Mouse (Mus musculus): Measurements from ENCODE around the gene Lcn5.

The Lcn5 gene

DNA sequence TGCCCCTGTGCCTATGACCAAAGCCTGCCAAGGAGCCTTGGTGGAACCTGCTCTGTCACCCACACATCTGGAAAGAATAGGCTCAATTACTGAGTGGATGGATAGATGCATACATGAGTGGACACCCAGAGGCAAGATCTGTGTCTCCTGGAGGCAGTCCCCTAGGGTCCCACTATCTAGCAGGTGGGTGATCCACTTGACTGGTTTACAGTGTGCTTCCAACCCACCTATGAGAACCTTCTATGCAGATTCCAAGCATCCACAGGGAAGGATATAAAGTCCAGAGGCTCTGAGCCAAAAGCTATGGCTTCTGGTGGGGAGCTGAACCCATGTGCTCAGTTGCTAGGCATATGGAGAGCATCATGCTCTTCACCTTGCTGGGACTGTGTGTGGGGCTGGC lies at the start of gene Lcn5:
Lcn5 (plus strand) TSS at position 301 of the 400 bp plus-strand sequence.
- no peak for DNase-seq

DNA sequence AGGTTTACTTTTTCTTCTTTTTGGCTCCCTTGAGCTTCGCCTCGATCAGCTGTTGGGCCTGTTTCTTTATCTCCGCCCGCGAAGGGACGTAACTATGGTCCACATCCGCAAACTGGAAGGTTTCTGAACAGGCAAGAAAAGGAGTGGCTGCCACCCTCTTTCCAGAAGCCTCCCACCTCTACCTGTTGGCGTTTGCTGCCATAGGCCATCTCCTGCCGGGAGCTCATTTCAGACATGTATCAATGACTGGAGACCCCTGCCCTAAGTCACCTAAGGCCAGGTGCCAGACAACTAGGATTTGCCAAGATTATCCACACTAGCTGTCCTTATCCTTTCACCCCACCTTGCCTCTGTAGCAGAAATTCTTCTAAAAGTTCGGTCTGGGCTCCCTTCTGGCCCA lies 49.1 kb upstream of the Lcn5 start:
- DNase-seq = no peak

DNA sequence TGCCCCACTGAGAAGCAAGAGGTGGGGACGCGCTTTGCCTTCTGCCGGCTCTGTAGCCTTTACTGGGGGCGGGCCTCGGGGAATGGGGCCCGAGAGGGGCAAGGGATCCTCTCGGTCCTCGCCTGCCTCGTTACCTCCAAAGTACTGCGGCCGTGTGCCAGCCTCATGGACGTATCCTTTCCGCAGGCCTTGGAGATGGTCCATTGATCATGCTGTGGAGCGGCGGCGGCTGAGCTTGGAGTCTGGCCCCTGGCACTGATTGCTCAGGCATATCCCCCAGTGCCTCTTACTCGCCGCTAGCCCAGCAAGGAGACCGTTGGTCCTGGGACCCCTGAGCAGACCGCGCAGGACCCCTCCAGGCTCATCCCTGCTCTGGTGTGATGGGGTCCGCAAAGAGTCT lies 41.4 kb upstream of the Lcn5 start:
- DNase-seq = no peak

DNA sequence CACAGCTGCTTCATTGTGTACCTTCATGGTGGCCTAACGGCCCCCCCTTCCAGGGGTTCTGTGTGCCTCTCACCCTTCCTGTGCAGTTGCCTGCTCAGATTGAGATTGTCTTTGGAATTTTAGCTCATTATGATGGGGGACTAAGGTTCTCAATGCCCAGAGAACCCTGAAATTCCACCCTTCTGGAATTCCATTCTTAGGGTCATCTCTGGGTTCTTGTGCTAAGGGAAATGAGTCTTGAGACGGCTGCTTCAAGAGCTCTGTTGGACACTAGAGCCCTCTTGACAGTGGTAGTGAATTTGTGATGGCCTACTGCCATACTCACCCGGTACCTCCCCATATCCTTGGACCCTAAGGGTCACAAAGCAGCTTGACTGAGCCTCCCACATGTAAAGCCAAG lies 40.2 kb upstream of the Lcn5 start, which contains the start of gene Ccdc183:
Ccdc183 (minus strand) TSS at position 101 of the 400 bp plus-strand sequence.
- DNase-seq = no peak

DNA sequence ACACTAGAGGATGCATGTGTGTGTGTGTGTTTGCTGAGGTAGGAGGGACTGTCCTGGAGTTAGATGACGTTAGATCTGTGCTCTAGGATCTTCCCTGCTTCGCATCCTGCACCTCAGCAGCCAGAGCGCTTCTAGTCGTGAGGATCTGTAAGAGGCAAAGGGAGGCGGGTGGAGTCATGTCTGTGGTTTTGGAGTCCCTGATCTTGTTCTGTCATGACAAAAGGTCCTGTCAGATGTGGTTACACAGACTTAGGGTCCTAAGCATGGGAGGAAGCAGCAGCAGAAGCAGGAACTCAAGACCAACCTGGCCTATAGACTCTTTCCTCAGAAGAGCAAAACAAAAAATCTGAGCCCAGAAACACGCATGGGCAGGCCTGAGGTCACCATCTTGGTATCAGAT lies 37.4 kb upstream of the Lcn5 start:
- no peak for DNase-seq

DNA sequence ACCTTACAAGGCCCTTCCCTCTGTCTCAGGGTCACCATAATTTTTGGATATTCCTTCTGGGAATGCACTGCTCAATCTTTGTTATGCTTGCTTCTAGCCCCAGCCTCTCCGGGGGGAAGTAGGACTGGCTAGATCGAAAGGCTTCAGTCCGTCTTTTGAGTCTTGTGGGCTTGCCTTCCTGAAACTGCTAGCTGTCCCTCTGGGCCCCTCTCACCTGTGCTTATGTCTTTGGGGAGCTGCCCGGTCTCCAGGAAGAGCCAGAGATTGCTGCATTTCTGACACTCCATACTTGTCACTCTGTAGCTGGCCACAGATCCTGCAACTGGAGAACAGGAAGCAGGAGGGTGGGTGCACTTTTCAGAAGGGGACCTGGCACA lies 36.9 kb upstream of the Lcn5 start:
- DNase-seq = no peak

DNA sequence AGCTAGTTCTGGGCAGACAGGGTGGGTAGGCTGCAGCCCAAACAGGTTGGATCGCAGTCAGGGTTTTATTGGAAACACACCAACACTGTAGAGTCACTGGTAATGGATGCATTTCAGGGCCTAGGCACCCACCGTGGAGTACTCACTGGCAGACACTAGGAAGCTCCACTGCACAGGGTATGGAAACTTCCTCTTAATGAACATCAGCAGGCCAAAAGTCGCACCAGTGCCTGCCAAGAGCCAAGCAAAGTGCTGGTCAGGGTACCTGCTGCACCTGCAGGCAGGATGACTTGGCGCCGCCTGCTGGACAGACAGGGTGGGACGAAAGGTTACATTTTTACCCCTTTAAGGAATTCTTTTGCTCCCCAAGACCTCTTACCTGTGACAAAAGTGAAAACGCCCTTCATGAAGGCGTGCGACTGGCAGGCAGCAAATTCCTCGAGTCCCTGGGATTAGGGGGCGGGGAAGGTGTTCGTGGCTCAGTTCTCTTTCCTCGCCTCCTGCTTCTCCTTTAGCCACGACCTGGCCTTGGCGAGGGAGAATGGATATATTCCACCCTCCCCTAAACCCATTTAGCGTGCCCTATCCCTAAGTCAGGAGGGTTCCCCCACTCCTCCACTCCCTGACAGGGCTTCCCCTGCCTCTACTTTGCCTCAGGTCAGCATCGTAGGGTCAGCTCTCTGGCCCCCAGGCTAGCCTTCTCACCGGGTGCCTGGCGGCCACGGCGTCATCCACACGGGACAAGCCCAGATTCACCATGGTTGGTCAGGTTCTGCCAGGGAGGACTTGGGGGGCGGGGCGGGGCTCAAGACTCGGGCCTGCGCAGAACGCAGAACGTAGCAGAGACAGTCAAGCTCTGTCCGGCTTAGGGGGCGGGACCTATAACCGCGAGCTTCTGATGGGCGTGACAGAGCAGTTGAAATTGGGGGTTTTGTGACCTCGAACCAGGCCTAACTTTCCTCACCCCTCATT lies 36.2 kb upstream of the Lcn5 start, which contains the start of gene Tmem141:
Tmem141 (minus strand) TSS at position 777 of the 972 bp plus-strand sequence.
- DNase-seq = peak; percentile 90

DNA sequence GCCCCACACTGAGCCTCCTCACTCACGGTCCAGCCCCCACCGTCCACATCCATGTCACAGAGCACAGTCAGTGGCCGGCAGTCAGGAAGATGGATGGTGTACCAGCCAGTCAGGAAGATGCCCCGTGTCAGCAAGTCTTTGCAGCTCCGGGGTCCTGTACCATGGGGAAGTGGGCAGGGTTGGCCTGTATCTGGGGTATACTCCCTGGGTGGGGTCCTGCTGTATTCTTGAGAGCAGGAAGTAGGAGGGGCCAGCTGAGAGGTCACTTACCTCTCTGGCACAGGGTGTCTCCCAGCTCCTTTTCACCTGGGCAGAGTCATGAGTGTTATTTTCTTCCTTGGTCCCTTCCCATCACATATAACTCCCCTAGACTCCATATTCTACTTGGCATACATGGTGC lies 31.8 kb upstream of the Lcn5 start:
- DNase-seq = no peak

DNA sequence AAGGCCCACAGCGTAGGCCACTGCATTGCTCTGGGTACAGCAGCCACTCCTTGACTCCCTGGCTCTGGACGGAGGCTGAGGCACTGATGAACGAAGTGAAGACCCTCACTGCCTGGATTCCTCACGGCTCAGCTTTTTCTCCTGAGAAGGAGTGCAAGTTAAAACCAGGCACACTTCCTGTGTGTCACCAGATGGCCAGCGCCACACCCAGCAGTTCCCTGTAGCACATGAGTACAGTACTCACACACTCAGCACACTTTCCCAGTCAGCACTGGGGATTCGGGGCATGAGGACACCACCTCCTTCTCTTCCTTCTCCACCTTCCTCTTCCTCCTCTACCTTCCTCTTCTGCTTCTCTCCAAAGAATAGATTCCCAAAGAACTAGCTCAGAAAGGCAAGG lies 29.9 kb upstream of the Lcn5 start, which contains the start of gene Fcna:
Fcna (minus strand) TSS at position 220 of the 400 bp plus-strand sequence.
- no peak for DNase-seq

DNA sequence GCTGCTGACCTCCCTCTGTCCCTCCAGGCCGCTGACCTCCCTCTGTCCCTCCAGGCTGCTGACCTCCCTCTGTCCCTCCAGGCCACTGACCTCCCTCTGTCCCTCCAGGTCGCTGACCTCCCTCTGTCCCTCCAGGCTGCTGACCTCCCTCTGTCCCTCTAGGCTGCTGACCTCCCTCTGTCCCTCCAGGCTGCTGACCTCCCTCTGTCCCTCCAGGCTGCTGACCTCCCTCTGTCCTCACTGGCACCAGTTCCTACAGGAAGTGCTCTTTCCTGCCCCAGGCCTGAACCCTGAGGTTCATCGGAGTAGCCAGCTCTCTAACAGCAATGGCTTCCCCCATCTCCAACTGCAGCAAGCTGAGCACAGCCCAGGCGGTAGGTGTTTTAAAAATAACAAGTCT lies 29.0 kb upstream of the Lcn5 start:
- no peak for DNase-seq

DNA sequence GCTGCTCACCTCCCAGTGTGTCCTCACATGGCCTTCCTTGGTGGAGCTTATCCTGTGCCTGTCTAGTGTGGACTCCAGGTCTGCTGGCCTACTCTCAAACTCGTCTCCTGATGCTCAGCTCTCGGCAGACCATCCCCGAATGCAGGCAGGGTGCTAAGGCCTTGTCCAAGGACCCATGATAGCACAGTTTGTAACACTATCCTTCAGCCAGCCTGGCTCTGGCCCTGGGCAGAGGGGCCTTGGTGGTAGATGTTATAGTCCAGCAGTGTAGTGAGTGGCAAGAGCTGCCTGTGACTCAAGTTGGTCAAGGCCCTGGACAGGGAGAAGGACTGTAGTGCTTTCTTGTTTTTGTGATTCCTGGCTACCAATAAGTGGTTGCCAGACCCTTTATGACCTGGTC lies 24.1 kb upstream of the Lcn5 start:
- DNase-seq = no peak

DNA sequence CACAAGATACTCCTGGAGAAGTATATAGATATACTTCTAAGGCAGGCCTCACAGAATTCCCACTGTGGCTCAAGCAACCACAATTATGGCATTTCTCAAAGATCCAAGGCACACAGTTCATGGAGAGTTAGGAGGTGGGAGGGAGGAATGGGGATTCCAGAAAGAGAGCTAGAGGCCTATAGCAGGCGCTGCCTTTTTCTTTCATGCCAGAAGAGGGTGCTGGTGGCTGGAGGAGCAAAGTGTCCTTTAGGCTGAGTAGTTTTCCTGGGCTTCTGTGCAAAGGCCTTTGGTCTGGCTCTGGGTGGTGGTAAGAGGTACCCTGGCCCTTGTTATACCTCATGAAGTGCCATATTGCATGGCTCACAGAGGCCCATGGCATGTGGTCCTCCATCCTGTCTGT lies 23.7 kb upstream of the Lcn5 start:
- DNase-seq = no peak

DNA sequence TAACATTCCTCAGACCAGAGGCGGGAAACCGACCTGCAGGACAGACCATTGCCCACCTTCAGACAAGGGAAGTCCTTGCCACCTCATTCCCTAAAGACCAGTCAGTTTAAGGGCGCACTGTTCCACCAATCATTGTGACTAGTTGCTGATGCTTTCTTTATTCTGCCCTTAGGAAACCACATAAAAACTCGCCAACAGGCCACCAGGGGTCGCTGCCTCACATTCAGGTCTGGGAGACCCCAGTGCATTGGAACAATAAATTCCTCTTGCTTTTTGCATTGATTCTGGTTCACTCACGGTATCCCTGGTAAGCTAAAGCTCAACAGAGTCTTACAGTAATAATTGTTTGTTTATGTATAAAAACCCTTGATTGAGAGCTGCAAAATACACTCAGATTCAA lies 17.9 kb upstream of the Lcn5 start:
- DNase-seq = no peak

DNA sequence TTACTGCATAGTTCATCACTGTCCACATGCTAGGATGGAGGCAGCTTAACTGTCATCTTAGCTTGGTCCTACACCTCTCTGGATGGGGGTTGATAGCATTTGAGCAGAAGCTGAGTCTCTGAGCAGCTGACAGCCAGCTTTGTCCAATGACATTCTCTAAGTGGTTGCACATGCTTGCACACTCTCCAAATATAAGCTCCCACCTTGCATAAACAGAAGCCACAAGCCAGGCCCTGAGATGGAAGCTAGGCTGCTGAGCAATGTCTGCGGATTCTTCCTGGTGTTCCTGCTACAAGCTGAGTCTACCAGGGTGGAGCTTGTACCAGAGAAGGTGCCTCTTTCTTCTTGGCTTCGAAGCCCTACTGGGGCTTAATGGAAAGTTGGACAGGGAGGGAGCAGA lies 4.8 kb upstream of the Lcn5 start, which contains the start of gene Lcn8:
Lcn8 (plus strand) TSS at position 219 of the 400 bp plus-strand sequence.
- DNase-seq = no peak

DNA sequence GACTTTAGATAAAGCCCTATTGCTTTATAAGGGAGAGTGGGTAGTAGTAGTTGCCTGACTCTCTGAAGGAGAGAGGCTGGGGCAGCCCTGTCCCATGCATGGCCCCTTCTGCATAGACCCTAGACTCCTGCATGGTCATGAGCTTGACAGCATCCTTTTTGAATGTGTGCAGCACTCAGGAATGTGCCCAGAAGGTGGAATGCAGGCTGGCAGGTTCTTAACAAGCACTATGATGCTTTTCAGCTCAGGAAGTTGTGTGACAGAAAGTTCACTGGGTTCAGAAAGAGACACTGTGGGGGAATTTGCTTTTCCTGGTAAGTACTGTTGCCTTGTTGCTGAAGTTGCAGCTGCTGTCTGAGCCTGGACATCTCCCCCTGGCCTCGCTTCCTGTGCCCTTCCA lies 3.2 kb upstream of the Lcn5 start:
- no peak for DNase-seq

DNA sequence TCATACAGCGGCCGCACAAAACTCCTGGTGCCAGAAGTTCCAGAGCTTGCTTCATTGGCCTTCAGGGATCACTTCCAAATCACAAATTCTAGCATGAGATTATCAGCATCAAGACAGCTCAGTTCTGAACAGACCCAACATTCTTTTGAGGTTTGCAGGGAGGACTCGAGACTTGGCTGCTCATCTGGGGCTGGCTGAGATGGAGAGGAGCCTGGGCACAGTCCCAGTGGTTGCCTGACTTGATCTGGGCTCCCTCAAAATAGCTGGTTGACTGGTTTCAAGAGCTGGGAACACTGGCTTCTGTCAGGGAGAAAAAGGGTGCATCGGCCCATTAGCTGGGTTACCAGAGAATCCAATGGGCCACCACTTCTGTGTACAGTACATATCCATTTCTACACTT lies 1.1 kb upstream of the Lcn5 start:
- peak; percentile 16 for DNase-seq

DNA sequence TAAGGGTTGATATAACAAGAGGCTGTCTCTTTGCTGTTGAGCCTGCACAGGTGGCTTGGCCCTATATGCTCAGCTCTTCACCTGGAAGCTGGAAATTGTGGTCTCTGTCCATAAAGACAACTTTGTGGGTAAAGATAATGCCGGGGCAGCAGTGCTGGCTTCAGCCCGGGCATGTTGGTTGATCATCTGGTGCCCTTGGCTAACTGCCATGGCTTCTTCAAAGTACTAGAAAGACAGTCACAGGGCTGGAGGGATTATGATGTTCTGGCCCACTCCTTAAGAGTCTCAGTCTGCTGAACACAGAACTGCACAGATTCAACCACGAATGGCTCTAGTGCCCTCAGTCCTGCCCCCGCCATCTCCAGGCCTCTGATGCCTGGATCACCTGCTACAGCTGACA lies 506 bp upstream of the Lcn5 start:
- no peak for DNase-seq

DNA sequence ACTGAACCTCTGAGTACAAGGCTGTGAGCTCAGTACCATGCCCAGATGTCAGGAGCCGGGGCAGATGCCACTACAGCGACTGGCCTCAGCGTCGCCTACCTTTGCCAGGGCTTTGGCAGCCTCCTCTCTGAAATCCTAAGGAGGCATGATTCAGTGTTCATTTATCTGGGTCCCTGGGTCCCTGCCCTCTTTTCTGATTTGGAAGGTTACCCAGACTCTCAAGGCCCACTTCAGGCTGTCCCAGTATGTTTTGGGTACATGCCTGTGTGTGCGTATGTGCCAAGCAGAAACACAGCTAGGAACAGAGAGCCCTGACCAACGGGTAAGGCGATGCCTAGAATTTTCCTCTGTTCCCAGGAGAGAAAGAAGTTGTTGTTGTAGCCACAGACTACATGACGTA lies 2.5 kb downstream of the Lcn5 start:
- no peak for DNase-seq

DNA sequence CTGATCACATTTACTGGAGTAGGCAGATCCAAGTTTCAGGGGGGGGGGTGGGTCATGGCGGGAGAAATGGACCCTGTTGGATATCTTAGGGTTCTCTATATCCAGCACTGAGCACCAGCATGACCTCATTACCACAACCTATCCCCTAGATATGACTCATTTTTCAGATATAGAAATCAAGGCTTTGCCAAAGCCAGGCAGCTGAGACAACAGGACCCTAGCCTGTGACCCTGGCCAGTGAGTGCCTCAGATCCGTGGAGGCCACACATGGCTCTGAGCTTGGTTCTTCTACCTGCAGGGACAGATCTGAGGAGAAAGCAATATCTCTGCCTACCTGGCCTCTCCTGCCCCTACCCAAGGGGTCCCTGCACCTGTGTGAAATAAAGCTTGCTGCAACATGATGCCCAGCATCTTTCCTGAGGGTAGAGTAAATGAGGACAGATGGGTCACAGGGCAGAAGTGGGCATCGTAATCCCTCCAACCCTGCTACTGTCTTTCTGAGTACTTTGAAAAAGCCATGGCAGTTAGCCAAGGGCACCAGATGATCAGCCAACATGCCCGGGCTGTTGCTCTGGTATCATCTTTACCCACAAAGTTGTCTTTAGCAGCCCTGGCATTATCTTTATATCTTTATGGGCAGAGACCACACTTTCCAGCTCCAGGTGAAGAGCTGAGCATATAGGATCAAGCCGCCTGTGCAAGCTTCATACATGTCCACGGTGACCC lies 3.7 kb downstream of the Lcn5 start:
- DNase-seq = no peak

DNA sequence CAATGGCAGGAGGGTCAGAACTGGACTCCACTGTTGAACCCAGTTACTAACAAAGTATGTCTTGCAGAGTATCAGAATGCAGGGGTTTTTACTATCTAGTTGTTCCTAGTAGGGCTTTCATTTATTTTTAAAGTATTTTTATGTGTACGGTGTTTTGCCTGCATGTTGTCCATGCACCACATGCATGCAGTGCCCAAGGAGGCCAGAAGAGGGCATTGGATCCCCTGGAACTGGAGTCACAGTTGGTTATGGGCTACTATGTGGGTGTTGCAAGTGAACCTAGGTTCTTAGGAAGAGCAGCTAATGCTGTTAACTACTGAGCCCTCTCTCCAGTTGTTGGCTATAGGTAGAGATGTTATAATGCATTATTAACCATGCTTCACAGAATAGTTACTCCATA lies 5.8 kb downstream of the Lcn5 start:
- peak; percentile 29 for DNase-seq

DNA sequence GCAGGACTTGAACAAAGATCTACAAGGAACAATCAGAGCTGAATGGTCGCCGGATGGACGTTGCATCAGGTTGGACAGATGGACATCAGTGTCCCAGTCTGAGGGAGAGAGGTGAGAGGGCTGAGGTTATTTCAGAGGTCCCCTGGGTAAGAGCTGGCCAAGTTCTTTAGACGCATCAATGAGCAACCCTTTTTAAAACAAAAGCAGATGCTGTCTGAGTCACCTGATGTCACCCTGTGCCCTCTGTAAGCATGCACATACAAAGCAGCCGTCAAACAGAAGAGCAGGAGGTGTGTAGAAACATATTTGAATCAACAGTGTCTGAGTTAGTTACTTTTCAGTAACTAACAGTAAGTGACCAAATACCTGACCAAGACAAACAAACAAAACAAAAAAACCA lies 6.4 kb downstream of the Lcn5 start:
- no peak for DNase-seq

DNA sequence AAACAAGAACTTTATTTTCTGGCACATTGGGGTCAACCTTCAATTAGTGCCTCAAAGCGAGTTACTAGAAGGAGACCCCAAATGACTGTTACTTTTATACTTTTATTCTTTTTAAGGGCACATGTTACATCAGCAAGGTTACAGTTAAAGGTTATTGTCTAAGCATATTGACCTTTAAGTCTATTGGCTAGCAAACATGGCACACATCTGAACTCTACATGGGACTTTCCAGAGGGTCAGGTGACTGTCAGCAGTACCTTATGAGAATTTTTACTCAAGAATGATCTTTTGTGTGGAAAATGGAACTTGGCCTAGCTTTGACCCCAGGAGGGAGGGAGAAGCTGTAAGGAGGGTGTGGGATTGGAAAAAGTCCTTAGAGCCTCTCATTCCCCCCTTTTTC lies 8.8 kb downstream of the Lcn5 start:
- no peak for DNase-seq

DNA sequence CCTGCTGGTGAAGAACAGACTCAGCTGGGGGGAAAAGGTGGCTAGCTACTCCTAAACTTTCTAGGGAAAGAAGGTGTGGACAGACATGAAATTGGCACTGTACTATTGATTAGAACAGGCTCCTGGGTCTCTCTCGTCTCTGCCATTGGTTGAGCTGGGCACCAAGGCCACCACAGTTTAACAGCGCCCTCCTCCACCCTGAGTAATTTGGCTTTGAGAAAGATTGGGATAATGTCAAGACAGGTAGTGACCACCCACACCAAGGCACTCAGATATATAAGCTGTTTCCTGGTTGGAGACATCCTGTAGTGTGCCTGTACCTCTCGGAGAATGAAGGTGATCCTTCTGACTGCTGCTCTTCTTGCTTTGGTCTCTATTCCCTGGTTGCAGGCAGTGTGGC lies 18.7 kb downstream of the Lcn5 start, which contains the start of gene Lcn6:
Lcn6 (plus strand) TSS at position 301 of the 400 bp plus-strand sequence.
- DNase-seq = no peak

DNA sequence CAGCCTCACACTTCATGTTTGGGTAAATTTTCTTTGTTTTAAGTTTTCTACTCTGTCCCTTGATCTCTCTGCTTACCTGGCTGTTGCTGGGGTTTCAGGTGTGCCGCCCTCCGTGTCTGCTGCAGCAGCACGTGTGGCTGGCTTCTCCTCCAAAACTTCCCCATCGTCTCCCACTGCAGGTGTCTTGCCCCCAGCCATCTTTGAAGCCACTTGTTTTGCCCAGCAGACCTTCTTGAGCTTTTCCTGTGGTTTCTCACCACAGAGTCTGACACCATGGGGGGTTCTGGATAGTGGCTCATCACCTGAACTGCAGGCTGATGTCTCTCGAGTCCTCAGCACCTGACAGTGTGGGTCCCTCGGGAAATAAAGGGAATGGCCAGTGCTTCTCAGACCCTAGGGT lies 21.8 kb downstream of the Lcn5 start:
- no peak for DNase-seq

Data from right cerebral cortex, adult 18-20 months (tissue).